Mouse (Mus musculus) embryonic fibroblast, embryonic 13.5 days (primary cell): ENCODE measurements at regions not wholly inside any gene's neighbourhood (a gene's known extent, or its start where the extent isn't known, plus 50 kb on each side); places are given as distances from the start of the nearest gene placed in this dataset.

Experiments
- CTCF ChIP-seq: IDR thresholded peaks from 2 replicates; pipeline ENCODE4 v1.5.1; 2011; ENCODE audit warnings: mild to moderate bottlenecking, control low read depth, low read length, moderate library complexity, borderline replicate concordance; ENCODE audit not compliant: insufficient read depth
- POLR2A ChIP-seq: IDR thresholded peaks from 2 replicates; pipeline ENCODE4 v1.6.1; 2011; ENCODE audit warnings: low read depth, mild to moderate bottlenecking, control low read depth, low read length, moderate library complexity

- TF ChIP-seq CTCF (no peak), POLR2A (no peak)
Observed at GRCm38 (mm10) chr7:74703533-74703932, 149.0 kb upstream of the Slco3a1 start.
